Mouse (Mus musculus) myocyte (in vitro differentiated cells): ENCODE data around the gene Zfp248.

Experiments
- CEBPB ChIP-seq: IDR thresholded peaks from 2 replicates; pipeline ENCODE4 v1.6.1; 2011; ENCODE audit warnings: mild to moderate bottlenecking, moderate library complexity; ENCODE audit not compliant: poor library complexity, insufficient read depth, severe bottlenecking
- MAX ChIP-seq: IDR thresholded peaks from one replicate; pipeline ENCODE4 v1.6.1; 2011; ENCODE audit warnings: low read depth, mild to moderate bottlenecking, control low read depth
- POLR2A ChIP-seq: IDR thresholded peaks from one replicate; pipeline ENCODE4 v1.6.1; 2011; ENCODE audit warnings: low read depth, mild to moderate bottlenecking, control low read depth, moderate library complexity; ENCODE audit not compliant: insufficient read length
- POLR2AphosphoS2 ChIP-seq: IDR thresholded peaks from one replicate; pipeline ENCODE4 v1.6.1; 2011; ENCODE audit warnings: low read depth, control low read depth; ENCODE audit not compliant: insufficient read length
- REST ChIP-seq: IDR thresholded peaks from one replicate; pipeline ENCODE4 v1.6.1; 2011; ENCODE audit warnings: mild to moderate bottlenecking, control low read depth, moderate library complexity; ENCODE audit not compliant: insufficient read depth, insufficient read length
- TCF12 ChIP-seq: IDR thresholded peaks from one replicate; pipeline ENCODE4 v1.6.1; 2011; ENCODE audit warnings: mild to moderate bottlenecking, control low read depth; ENCODE audit not compliant: poor library complexity, insufficient read depth, severe bottlenecking
- USF1 ChIP-seq: IDR thresholded peaks from one replicate; pipeline ENCODE4 v1.6.1; 2011; ENCODE audit warnings: low read depth, mild to moderate bottlenecking, control low read depth, moderate library complexity

- TF ChIP-seq MAX (no peak), CEBPB (no peak), POLR2A (peak; percentile 99), USF1 (peak; percentile 5), POLR2AphosphoS2 (peak; percentile 97), REST (peak; percentile 18), TCF12 (no peak)
Observed at GRCm38 (mm10) chr6:118478957-118479708, 23.8 kb upstream of the Zfp248 start, which contains the start of gene Zfp9.
